Mouse (Mus musculus) cerebellum, adult 18-20 months (tissue): Measurements from ENCODE around the gene Acot7.

ENCODE experiments used
- DNase-seq, 2 experiments: peaks; one replicate each; pipeline ENCODE4 v3.0.0; 2021

Acot7 gene

DNA sequence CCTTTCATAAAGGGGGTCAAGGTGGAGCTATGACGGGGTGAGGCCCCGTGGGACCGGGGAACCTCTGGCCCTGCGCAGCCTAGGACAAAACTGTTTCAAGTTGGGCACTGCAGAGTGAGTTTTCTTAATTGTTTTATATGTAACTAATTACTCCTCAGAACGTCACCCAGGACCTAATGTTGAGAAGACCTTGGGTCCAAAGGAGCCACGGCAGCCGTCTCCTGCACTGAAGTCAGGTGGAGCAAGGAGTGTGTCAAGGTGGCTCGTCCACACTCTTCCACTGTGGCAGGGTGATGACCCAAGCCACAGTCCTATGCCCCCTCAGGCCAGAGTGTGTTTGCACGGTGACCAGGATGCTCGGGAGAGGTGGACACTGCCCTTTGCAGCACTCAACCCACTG, 125.2 kb downstream of the Acot7 start:
- no peak for DNase-seq

- no peak for DNase-seq
These were observed 126.8 kb downstream of the Acot7 start for GRCm38 (mm10) chr4:152304685-152305084.

DNA sequence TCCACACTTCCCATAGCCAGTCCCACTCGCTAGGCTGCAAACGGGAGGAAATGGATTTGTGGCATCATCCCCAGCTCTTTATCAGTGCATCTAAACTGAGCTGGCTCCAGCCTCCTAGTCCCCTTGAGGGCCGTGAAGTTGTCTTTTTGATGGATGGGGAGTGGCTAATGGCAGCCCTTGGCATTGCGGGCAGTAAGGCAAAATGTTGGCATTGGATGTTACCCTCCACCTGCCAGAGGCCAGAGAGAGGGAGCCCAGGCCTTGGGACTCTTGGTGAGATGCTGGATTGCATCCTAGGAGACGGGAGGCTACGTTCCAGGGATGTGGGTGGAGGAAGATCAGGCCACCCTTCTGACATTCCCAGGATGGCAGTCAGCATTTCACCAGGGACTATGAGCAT, 128.1 kb downstream of the Acot7 start:
- no peak for DNase-seq

DNA sequence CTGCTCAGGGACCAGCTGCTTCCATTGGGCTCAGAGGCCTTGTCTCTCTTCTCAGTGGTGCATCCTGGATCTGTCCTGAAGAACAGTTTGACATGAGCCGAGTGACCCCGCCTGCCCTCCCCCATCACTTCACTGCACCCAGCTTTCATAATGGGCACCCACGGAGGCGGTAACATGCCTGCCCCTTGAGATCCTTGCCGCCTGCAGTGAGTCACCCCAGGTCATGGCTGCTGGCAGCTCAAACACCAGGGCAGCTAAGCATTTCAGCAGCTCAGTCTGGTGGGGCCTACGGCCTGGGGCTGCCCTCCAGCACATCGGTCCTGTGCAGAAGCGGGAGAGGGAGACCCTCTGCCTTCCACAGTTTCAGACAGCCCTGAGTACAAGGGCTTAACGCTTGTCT, 129.6 kb downstream of the Acot7 start:
- no peak for DNase-seq

GRCm38 (mm10) chr4:152312186-152312585, 134.3 kb downstream of the Acot7 start:
- no peak for DNase-seq

DNA sequence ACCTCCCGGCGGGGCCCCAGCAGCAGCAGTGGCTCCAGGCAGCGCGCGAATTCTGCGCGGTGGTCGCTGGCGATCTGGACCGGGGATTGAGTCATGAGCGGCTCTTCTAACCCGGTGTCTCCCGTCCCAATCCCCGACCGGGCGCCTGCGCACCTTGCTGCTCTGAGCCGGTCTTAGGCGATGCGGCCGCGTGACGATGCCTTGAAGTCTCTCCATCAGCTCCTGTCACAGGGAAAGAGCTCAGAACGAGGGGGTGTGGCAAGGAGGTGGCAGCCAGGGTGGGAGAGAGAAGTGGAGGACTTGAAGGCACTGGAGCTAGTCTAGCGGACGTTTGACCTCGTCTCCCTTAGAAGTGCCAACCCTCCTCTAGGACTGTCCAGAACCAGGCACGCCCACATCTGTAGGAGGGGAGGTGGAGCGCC, 135.3 kb downstream of the Acot7 start:
- no peak for DNase-seq

DNA sequence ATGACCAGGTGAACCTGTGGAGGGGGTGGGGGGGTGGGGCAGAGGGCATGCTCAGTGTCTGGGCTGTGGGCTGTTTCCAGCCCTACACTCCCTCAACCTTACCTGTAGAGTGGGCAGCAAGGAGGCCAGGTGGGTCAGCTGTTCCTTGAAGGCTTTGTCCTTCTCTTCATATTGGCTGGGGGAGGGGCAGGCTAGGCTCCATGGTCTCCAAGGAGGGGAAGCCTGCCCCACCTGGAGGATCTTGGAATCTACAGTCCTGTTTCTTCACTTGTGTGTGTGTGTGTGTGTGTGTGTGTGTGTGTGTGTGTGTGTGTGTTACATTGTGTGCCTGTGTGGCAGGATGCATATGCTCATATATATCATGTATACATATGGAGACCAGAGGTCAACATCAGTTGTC, 136.0 kb downstream of the Acot7 start:
- DNase-seq, result no peak

- no peak for DNase-seq
These were observed 137.7 kb downstream of the Acot7 start for GRCm38 (mm10) chr4:152315498-152316213.

- DNase-seq, result no peak
These were observed 139.7 kb downstream of the Acot7 start for GRCm38 (mm10) chr4:152317631-152318033.

DNA sequence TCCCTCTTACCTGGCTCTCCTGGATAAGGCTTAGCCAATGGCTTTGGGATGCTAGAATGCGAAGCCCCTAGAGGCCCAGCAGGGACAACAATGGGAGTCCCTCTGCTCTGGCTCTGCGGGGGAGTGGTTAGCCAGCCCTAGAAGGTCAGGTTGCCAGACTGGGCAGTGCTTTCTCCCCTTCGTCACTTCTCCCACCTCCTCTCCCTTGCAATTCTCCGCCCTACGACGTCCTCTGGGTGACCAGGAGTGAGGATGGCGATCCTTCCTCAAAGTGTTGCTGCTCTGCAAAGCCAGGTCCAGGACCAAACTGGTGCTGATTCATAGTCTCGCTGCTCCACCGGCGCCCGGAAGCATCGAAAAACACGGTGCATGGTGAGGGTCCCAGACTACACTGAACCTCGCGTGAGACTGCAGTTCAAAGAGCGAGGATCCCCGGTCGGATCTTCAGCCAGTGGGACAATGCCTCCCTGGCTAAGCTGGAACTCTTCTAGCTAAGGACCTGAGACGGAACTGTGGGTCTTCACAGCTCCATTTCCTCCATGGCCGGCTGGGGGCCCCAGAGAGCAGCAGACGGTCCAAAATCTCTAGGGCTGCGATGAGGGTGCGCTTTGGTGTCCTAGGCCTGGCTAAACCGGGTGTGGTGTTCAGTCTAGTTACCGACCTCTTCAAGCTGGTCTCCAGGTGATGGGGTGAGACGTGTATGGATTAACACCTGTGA, 140.7 kb downstream of the Acot7 start, which contains the start of gene Rnf207:
Rnf207 (minus strand) TSS at position 477 of the 718 bp plus-strand sequence.
- peak; percentile 66 to 74 for DNase-seq
